Mouse (Mus musculus): ENCODE data around the gene Cidec. TPM values are rescaled to one million over a fixed set of nuclear protein-coding genes. Genes with fewer than 3 reads are reported as not detected.

The Cidec gene
- not detected for total RNA-seq (2021)
- long read RNA-seq, experiment 1: 0 reads
- long read RNA-seq, experiment 2: 0 reads

DNA sequence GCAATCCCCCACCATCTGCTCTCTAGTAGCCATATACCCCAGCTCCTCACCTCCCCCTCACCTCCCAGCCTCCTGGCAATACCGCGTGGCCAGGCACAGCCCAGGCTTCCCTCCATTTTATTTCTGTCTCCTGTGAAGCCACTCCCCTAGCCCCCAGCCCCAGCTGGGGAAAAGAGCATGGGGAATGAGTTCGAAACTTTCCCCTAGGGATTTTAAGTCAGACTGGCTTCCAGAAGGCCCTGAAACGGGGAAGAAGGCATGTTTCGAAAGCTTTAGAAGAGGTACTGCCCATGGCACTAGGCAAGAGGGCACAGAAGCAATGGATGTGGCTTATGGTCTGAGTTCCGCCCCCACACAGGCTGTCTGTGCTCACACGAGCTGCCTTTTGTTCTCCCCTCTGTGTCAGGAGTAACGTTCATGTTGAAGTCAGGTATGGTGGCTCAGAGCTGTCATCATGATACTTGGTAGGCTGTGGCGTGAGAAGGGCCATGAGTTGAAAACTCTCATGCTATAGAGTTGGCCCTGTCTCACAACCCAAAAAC lies at the start of gene Cidec:
TSS of gene Cidec (minus strand) at position 97 of the 542 bp plus-strand sequence.
- intact Hi-C loops (cut with DNase I): no loop called here
- no peak within 1 kb of the TSS for H3K27ac ChIP-seq
- no peak for TF ChIP-seq CTCF (IDR thresholded peaks at IDR 0.05)
- no peak for DNase-seq (ENCODE audit: extremely low spot score in 1 of 2, low spot score in 2 of 2)
- H3K4me3 ChIP-seq: no peak within 1 kb of the TSS

DNA sequence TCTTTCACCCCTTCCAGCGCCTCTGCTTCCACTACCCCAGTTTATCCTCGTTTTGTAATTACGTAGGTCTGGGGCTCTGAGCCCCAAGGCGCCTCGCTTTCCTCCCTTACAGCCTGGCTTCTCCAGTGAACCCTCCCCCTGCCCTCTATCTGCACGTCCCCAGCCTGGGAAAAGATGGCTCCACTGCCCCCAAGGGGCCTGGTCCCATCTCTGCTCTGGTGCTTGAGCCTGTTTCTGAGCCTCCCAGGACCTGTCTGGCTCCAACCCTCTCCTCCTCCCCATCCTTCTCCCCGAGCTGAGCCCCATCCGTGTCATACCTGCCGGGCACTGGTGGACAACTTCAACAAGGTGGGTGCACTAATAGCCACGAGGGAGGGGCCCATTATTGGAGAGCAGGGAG lies 48.2 kb upstream of the Cidec start:
- DNase-seq (ENCODE audit: extremely low spot score in 1 of 2, low spot score in 2 of 2): no peak
- intact Hi-C loops (cut with DNase I): loop anchor here (1.0 kb wide), 1 partner anchor 177 kb away; no protein-coding TSS in a partner anchor

DNA sequence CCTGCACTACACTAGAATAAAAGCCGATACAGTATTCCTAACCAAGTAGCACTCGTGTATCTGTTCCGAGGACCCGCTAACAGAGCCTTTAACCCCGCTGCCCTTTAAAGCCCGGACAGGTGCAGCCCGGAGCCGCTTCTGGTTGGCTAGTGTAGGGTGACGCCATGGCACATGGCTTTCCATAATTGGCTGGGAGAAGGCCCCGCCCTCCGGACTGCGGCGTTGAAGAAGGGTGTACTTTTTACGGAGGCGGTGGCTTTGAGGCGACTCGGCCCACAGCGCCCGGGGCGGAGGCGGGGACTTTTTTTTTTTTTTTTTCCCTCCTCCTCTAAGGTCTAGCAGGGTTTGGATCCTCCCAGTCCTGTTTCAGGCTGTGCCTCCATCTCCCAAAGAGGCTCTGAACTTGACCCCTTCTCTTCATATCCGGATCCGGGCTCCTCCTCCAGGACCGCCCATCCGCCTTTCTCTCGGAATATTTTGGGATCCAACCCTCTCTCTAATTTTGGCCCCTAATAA lies 47.6 kb upstream of the Cidec start, which contains the start of gene Creld1:
TSS of gene Creld1 (plus strand) at position 198 of the 516 bp plus-strand sequence.
- DNase-seq (ENCODE audit: extremely low spot score in 1 of 2, low spot score in 2 of 2): peak; percentile 89 to 93
- TF ChIP-seq CTCF (IDR thresholded peaks at IDR 0.05): no peak
- Histone ChIP-seq H3K4me3 (peak within 1 kb of the TSS; percentile 80), H3K27ac (peak within 1 kb of the TSS; percentile 96)
- intact Hi-C loops (cut with DNase I): loop anchor here (1.0 kb wide), 1 partner anchor 177 kb away; no protein-coding TSS in a partner anchor

More for the DNA sequence above, 48.2 kb upstream of the Cidec start:
- peak overlapping the region; percentile 80 for H3K4me3 ChIP-seq
- H3K27ac ChIP-seq: peak overlapping the region; percentile 96
- TF ChIP-seq CTCF (IDR thresholded peaks at IDR 0.05): no peak

DNA sequence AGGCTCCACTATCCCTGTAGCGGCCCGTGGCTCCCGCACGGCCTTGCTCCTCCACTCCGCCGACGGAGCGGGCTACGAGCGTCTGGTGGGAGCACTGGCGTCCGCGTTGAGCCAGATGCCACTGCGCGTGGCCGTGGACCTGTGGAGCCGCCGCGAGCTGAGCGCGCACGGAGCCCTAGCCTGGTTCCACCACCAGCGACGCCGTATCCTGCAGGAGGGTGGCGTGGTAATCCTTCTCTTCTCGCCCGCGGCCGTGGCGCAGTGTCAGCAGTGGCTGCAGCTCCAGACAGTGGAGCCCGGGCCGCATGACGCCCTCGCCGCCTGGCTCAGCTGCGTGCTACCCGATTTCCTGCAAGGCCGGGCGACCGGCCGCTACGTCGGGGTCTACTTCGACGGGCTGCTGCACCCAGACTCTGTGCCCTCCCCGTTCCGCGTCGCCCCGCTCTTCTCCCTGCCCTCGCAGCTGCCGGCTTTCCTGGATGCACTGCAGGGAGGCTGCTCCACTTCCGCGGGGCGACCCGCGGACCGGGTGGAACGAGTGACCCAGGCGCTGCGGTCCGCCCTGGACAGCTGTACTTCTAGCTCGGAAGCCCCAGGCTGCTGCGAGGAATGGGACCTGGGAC lies 47.0 kb upstream of the Cidec start:
- Histone ChIP-seq H3K27ac (peak overlapping the region; percentile 96), H3K4me3 (peak overlapping the region; percentile 80)
- intact Hi-C loops (cut with DNase I): loop anchor here (1.0 kb wide), 1 partner anchor 176 kb away; no protein-coding TSS in a partner anchor
- TF ChIP-seq CTCF (IDR thresholded peaks at IDR 0.05): no peak; the same call in 1 of the 2 replicates
- peak; percentile 47 to 57 for DNase-seq (ENCODE audit: extremely low spot score in 1 of 2, low spot score in 2 of 2)

DNA sequence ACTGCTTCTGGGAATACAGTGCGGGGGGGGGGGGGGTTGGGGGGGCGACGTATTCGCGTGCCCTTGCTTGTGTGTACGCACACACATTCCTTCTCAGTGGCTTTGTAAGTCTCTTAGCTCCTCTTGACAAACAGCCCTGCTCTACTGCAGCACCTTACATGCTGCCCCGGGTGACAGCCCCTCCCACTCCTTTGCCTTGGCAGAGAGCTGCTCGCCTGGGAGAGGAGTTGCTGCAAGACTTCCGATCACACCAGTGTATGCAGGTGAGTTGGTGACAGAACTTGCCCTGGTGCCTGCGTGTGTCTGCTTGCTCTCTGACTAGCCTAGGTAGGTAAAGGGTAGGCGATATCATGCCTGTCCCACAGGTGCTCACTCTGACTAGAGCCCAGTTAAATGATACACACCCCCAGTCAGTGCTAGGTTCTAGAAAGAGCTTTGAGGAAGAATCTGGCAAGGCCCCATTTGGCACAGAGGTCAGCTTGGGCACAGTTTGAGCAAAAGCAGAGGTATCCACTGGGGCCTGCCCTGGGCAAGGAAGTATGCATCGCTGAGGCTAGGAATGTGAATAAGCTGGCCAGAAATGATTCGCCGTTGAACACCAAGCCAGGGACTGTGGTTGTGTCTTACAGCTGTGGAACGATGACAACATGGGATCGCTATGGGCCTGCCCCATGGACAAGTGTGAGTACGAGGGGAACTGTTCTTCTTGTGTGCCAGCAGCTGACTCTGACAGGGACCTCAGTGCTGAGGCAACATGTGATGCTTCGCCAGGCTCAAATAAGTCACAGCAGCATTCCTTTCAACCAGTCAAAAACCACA lies 45.2 kb upstream of the Cidec start:
- TF ChIP-seq CTCF (IDR thresholded peaks at IDR 0.05): no peak
- H3K4me3 ChIP-seq: no peak overlapping the region
- no peak for DNase-seq (ENCODE audit: extremely low spot score in 1 of 2, low spot score in 2 of 2)
- no peak overlapping the region for H3K27ac ChIP-seq
- intact Hi-C loops (cut with DNase I): no loop called here

DNA sequence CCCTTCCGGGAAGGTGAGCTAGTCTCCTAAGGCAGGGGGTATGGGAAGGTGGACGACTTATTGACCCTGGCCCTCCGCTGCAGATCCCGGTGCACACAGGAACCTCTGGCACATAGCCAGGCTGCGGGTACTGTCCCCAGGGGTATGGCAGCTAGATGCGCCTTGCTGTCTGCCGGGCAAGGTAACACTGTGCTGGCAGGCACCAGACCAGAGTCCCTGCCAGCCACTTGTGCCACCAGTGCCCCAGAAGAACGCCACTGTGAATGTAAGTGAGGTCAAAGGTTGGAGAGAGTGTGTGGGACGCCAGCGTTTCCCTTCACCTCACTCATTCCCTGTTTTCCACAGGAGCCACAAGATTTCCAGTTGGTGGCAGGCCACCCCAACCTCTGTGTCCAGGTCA lies 43.3 kb upstream of the Cidec start:
- no peak for TF ChIP-seq CTCF (IDR thresholded peaks at IDR 0.05)
- Histone ChIP-seq H3K4me3 (no peak overlapping the region), H3K27ac (no peak overlapping the region)
- no peak for DNase-seq (ENCODE audit: extremely low spot score in 1 of 2, low spot score in 2 of 2)
- intact Hi-C loops (cut with DNase I): no loop called here

DNA sequence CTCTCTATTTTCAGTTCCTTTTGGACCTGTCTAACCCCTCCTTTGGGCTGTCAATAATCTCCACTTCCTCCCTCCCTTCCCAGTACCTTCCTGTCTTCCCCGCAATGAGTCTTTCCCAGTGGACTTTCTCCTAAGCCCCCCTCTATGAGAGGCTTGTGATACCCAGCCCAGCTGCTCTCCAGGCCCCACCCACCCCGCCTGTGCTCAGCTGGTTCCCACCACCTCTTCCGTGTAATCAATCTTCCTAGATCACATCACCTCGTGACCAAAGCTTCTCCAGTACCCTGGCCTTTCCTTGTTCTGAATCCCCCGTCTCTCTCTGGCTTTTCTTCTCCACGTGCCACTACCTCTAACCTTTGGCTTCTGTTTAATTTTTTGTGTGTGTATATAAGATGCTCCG lies 41.8 kb upstream of the Cidec start:
- intact Hi-C loops (cut with DNase I): no loop called here
- TF ChIP-seq CTCF (IDR thresholded peaks at IDR 0.05): no peak

DNA sequence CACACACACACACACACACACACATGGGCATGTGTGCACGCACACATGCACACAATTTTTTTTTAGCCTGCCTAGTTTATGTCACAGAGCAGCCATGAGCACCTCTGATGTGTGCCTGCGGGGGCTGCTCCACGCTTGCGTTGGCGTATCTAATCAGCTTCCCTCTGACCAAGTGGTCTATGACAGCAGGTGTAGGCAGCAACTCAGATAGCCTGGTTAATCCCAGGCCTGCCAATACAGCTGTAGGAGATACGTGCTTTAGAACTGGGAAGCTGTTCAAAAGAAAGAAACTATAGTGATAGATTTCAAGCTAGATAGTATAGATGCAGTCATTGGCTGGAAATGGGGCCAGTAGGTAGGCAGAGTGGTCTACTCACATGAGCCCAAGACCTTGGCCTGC lies 38.2 kb upstream of the Cidec start:
- intact Hi-C loops (cut with DNase I): no loop called here
- Histone ChIP-seq H3K27ac (no peak overlapping the region), H3K4me3 (no peak overlapping the region)
- no peak for DNase-seq (ENCODE audit: extremely low spot score in 1 of 2, low spot score in 2 of 2)
- TF ChIP-seq CTCF (IDR thresholded peaks at IDR 0.05): no peak

More for the DNA sequence above, 41.8 kb upstream of the Cidec start:
- H3K4me3 ChIP-seq: no peak overlapping the region
- no peak overlapping the region for H3K27ac ChIP-seq
- no peak for DNase-seq (ENCODE audit: extremely low spot score in 1 of 2, low spot score in 2 of 2)

DNA sequence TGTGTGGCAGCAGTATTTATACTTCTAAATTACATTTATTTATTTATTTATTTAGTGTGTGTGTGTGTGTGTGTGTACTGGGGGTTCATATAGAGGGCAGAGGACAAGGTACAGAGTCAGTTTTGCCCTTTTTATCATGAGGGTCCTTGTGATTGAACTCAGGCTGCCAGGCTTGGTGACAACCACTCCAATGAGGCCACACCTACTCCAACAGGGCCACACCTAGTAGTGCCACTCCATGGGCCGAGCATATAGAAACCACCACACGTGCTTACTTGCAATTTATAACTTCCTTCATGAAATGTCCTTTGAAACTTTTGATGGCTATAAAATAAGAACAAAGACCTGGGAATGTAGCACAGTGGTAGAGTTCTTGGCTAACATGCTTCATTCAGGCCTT lies 37.7 kb upstream of the Cidec start:
- Histone ChIP-seq H3K27ac (no peak overlapping the region), H3K4me3 (no peak overlapping the region)
- intact Hi-C loops (cut with DNase I): no loop called here
- no peak for TF ChIP-seq CTCF (IDR thresholded peaks at IDR 0.05)
- DNase-seq (ENCODE audit: extremely low spot score in 1 of 2, low spot score in 2 of 2): no peak

DNA sequence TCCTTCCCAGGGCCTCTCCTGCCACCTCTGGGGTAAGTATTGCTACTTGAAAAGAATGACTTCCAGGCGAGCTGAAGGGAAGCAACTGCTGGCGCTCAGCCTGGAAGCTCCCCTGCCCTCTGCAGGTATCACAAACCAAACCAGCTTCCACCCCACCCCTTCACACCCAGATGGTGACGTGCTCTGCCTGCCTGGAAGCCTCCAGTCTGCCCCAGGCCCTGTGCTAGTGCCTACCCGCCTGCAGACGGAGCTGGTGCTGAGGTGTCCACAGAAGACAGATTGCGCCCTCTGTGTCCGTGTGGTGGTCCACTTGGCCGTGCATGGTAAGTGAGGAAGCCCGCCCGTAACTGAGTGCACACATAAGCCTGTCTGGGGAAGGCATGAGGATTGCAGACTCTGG lies 36.5 kb upstream of the Cidec start:
- 0 out of 2 replicates have a peak overlapping the region, but pooled peaks have one; percentile 36 for H3K27ac ChIP-seq
- intact Hi-C loops (cut with DNase I): no loop called here
- no peak overlapping the region for H3K4me3 ChIP-seq
- no peak for DNase-seq (ENCODE audit: extremely low spot score in 1 of 2, low spot score in 2 of 2)
- TF ChIP-seq CTCF (IDR thresholded peaks at IDR 0.05): no peak

DNA sequence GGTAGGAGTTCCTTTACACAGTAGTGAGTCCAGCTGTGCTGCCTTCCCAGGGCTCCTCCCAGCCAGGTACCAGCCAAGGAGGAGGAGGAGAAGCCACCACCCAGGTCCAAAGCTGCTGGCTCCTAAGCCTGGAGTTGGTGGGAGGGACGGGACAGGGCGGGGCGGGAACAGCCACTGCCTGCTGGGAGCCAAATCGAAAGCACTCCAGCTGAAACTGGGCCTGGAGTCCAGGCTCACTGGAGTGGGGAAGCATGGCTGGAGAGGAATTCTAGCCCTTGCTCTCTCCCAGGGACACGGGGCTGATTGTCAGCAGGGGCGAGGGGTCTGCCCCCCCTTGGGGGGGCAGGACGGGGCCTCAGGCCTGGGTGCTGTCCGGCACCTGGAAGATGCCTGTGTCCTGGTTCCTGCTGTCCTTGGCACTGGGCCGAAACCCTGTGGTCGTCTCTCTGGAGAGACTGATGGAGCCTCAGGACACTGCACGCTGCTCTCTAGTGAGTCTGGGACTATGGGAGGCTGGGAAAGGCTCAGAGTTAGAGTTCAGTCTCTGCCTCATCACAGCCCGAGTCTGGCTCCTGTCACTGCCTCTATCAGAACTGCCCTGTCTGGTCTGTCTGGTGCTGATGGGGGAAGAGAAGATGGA lies 35.9 kb upstream of the Cidec start, which contains the start of gene Il17rc:
TSS of gene Il17rc (plus strand) at position 131 of the 640 bp plus-strand sequence.
- DNase-seq (ENCODE audit: extremely low spot score in 1 of 2, low spot score in 2 of 2): no peak
- no peak for TF ChIP-seq CTCF (IDR thresholded peaks at IDR 0.05)
- intact Hi-C loops (cut with DNase I): no loop called here
- peak within 1 kb of the TSS; percentile 25 for H3K4me3 ChIP-seq
- H3K27ac ChIP-seq: peak within 1 kb of the TSS; percentile 36; the same call in 1 of the 2 replicates
